Mouse (Mus musculus) embryonic facial prominence, embryonic 13.5 days (tissue): ENCODE measurements around the gene Mapkapk5. TPM values are rescaled to one million over a fixed set of nuclear protein-coding genes. Genes with fewer than 3 reads are reported as not detected.

Source experiments
- ATAC-seq: fragments of 200-750 bp; cut with Nextera tagmentation; 2 replicates; pipeline ENCODE4 v1.8.0; 2017; ENCODE audit warnings: low read depth; ENCODE audit not compliant: insufficient number of reproducible peaks, insufficient read depth, low FRiP score, low TSS enrichment
- H3K27ac ChIP-seq: fragments of 300-500 bp; sonication (generic); 2 replicates; pipeline ENCODE4 v1.5.1; 2015; ENCODE audit warnings: moderate library complexity, mild to moderate bottlenecking, inconsistent platforms
- H3K27me3 ChIP-seq: fragments of 300-500 bp; sonication (generic); 2 replicates; pipeline ENCODE4 v1.6.1; 2015; ENCODE audit warnings: mild to moderate bottlenecking, inconsistent platforms
- H3K36me3 ChIP-seq: fragments of 300-500 bp; sonication (generic); 2 replicates; pipeline ENCODE4 v1.6.1; 2015; ENCODE audit warnings: mild to moderate bottlenecking, inconsistent platforms
- H3K4me1 ChIP-seq: fragments of 300-500 bp; sonication (generic); 2 replicates; pipeline ENCODE4 v1.6.1; 2015; ENCODE audit warnings: inconsistent platforms
- H3K4me2 ChIP-seq: fragments of 300-500 bp; sonication (generic); 2 replicates; pipeline ENCODE4 v1.6.1; 2015; ENCODE audit warnings: moderate library complexity, mild to moderate bottlenecking, inconsistent platforms
- H3K4me3 ChIP-seq: fragments of 300-500 bp; sonication (generic); 2 replicates; pipeline ENCODE4 v1.5.1; 2015; ENCODE audit warnings: mild to moderate bottlenecking, inconsistent platforms
- H3K9ac ChIP-seq: fragments of 300-500 bp; sonication (generic); 2 replicates; pipeline ENCODE4 v1.6.1; 2015; ENCODE audit warnings: mild to moderate bottlenecking, inconsistent platforms
- H3K9me3 ChIP-seq: fragments of 300-500 bp; sonication (generic); 2 replicates; pipeline ENCODE4 v1.6.1; 2016; ENCODE audit warnings: inconsistent platforms
- WGBS: fragments of 180-500 bp; shearing (Covaris S2); methylation state at CpG from one replicate; pipeline ENCODE4 v1.1.7; 2015; ENCODE audit warnings: mixed read lengths; 5-methylcytosine and 5-hydroxymethylcytosine counted together
- polyA plus RNA-seq: library from polyadenylated mRNA; unstranded; fragments of >200 nt; fragmentation: Nextera tagmentation; extraction: Ambion mirVana; gene quantifications from 2 replicates; pipeline ENCODE4 v1.2.1, GENCODE M21; 2015

Gene Mapkapk5
- polyA plus RNA-seq, 1 experiment from 2014 or later = 55.2 TPM

GRCm38 (mm10) chr5:121476040-121476439 lies 69.7 kb downstream of the Mapkapk5 start:
- Histone ChIP-seq H3K36me3 (no peaks in the 10 kb centered on the region), H3K4me1 (no peaks in the 10 kb centered on the region), H3K27ac (no peak overlapping the region), H3K27me3 (no peaks in the 10 kb centered on the region), H3K4me3 (no peak overlapping the region), H3K9ac (no peak overlapping the region), H3K9me3 (no peaks in the 10 kb centered on the region), H3K4me2 (no peak overlapping the region)
- ATAC-seq = no peak
- WGBS = 76% methylated on average over 1 of the region's 1 CpGs

Other genes starting within 250 kb of the Mapkapk5 start
- 74.6 and 80.7 TPM in 2 replicates for gene Trafd1, start 160.3 kb downstream of the Mapkapk5 start, polyA plus RNA-seq
- 39.2 and 40.8 TPM in 2 replicates for gene Naa25, start 148.0 kb downstream of the Mapkapk5 start, polyA plus RNA-seq
- 1.3 TPM in 2 replicates for gene Tmem116, start 94.0 kb downstream of the Mapkapk5 start, polyA plus RNA-seq
- 160 TPM in 2 replicates for gene Erp29, start 93.4 kb downstream of the Mapkapk5 start, polyA plus RNA-seq
- not detected in 2 replicates for gene Adam1b, start 42.5 kb downstream of the Mapkapk5 start, polyA plus RNA-seq
- gene Adam1a, start 423 bp downstream of the Mapkapk5 start, polyA plus RNA-seq = 2.3 and 2.5 TPM in 2 replicates
- gene Gm42878, start 423 bp downstream of the Mapkapk5 start, polyA plus RNA-seq = not detected in 2 replicates
- 259 and 281 TPM in 2 replicates for gene Aldh2, start 47.9 kb upstream of the Mapkapk5 start, polyA plus RNA-seq
- 1.2 and 1.9 TPM in 2 replicates for gene Acad12, start 73.0 kb upstream of the Mapkapk5 start, polyA plus RNA-seq
- 1.9 and 2.1 TPM in 2 replicates for gene Acad10, start 114.6 kb upstream of the Mapkapk5 start, polyA plus RNA-seq
- gene Brap, start 114.7 kb upstream of the Mapkapk5 start, polyA plus RNA-seq = 44.5 and 44.7 TPM in 2 replicates
- 53.2 and 69.2 TPM in 2 replicates for gene Atxn2, start 165.4 kb upstream of the Mapkapk5 start, polyA plus RNA-seq